Mouse (Mus musculus) bone marrow, adult 2 months (tissue): Measurements from ENCODE around the gene Ifnar2. TPM values are rescaled to one million over a fixed set of nuclear protein-coding genes. Genes with fewer than 3 reads are reported as not detected.

Source experiments
- H3K27ac ChIP-seq: fragments of 200-500 bp; 2 replicates; pipeline ENCODE4 v1.5.1; 2012; ENCODE audit warnings: low read depth, mild to moderate bottlenecking, control low read depth, inconsistent platforms, low read length; ENCODE audit not compliant: control insufficient read depth, poor library complexity, insufficient read depth
- H3K4me1 ChIP-seq: fragments of 200-500 bp; 2 replicates; pipeline ENCODE4 v1.6.1; 2011; ENCODE audit warnings: low read length; ENCODE audit not compliant: control insufficient read depth, insufficient read depth
- H3K4me3 ChIP-seq: fragments of 200-500 bp; replicated peaks from 2 replicates; pipeline ENCODE3; 2011; ENCODE audit warnings: mild to moderate bottlenecking, low read depth, low read length, control low read depth; ENCODE audit not compliant: control insufficient read depth
- CTCF ChIP-seq: fragments of 200-500 bp; IDR thresholded peaks from 2 replicates; pipeline ENCODE4 v1.5.1; 2011; ENCODE audit warnings: low read length, control low read depth; ENCODE audit not compliant: control insufficient read depth, insufficient read depth
- POLR2A ChIP-seq: fragments of 200-500 bp; IDR thresholded peaks from 2 replicates; pipeline ENCODE4 v1.6.1; 2011; ENCODE audit warnings: low read depth, mild to moderate bottlenecking, control low read depth, low read length, borderline replicate concordance; ENCODE audit not compliant: control insufficient read depth
- WGBS: fragments of 180-500 bp; shearing (Covaris S2); methylation state at CpG from one replicate; pipeline ENCODE4 v1.1.7; 2018; 5-methylcytosine and 5-hydroxymethylcytosine counted together
- polyA plus RNA-seq: library from polyadenylated mRNA; stranded (reverse); fragments of >200 nt; gene quantifications from 2 replicates; pipeline ENCODE4 v1.2.4, GENCODE M21; 2011; ENCODE audit warnings: low replicate concordance; ENCODE audit not compliant: missing spikeins, insufficient read depth, insufficient read length

Ifnar2 gene
- polyA plus RNA-seq, 1 experiment = 41.1 TPM

DNA sequence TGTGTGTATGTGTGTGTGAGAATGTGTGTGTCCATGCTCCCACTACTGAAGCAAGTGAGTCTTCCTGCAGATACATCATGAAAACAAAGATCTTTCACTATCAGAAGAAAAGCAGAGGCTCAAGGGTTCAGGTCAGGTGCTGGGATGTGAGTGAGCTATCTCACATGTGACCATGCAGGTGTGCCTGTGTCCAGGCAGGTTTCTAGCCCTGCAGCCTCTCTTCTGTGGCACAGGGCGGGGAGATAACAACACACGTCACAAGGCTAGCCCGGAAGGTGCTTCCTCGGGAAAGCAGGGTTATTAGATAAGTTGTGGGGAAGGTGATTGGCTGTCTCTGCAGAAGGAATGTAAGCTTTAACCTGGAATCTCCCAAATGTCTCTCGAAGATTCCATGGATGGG, 7.6 kb downstream of the Ifnar2 start:
- 60% methylated on average over 5 of the region's 5 CpGs for WGBS
- TF ChIP-seq CTCF (no peak), POLR2A (no peak)
- Histone ChIP-seq H3K27ac (no peak overlapping the region), H3K4me1 (peaks cover 2% of the 10 kb centered on the region; the same call in 1 of the 2 replicates), H3K4me3 (no peak overlapping the region)

- WGBS = 91% methylated on average over 4 of the region's 4 CpGs
- Histone ChIP-seq H3K4me1 (peaks cover 2% of the 10 kb centered on the region; the same call in 1 of the 2 replicates), H3K4me3 (no peak overlapping the region), H3K27ac (no peak overlapping the region)
- no peak for TF ChIP-seq POLR2A
- no peak for TF ChIP-seq CTCF
Measured at GRCm38 (mm10) chr16:91381606-91382005, 9.0 kb downstream of the Ifnar2 start.

DNA sequence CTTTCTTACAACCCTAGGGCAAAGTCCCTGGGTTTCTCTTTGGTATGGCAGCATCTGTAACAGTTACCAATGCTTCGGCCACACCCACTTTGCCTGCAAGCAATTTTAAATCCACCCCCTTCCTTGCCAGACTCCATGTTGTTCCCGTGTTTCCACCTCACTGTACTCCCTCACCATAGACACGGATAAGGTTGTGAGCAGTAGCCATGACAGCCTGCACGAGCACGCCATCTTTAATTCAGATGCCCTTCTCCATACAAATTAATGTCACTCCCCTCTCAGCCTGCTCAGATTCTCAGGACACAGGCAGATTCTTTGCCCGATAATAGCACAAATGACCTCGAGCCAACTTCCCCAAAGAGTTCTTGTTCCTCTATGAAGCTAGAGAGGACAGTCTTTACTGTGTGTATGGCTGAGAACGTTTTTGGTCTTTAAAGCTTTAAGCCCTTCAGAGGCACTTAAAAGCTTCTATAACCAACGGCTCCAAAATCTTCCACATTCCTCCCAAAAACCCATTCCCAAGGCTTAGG, 9.7 kb downstream of the Ifnar2 start:
- no peak overlapping the region for H3K27ac ChIP-seq

DNA sequence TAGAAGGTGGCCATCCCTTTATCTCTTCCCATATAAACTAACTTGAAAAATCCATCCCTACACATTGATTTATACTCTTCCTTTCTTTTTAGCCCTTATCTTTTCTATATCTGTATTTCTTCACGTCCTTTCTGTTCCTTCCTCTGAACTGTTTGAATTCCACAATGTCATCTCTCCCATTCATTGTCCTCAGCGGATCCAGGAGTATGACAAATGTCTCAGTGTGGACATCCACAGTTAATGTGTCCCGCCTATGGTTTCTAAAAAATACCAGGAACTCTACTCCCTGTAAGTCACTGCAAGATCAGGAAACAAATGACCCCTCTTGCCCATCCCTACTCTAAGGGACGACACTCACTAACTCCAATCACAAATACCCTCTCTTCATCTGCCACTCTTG, 11.6 kb downstream of the Ifnar2 start:
- TF ChIP-seq CTCF (no peak), POLR2A (no peak)
- 85% methylated on average over 4 of the region's 4 CpGs for WGBS
- Histone ChIP-seq H3K27ac (no peak overlapping the region), H3K4me1 (peaks cover 2% of the 10 kb centered on the region; the same call in 1 of the 2 replicates), H3K4me3 (no peak overlapping the region)

More for the DNA sequence above, 9.7 kb downstream of the Ifnar2 start:
- 44% methylated on average over 9 of the region's 9 CpGs for WGBS
- TF ChIP-seq CTCF (no peak), POLR2A (no peak)
- peaks cover 2% of the 10 kb centered on the region; the same call in 1 of the 2 replicates for H3K4me1 ChIP-seq
- no peak overlapping the region for H3K4me3 ChIP-seq

- Histone ChIP-seq H3K4me3 (no peak overlapping the region), H3K4me1 (peaks cover 2% of the 10 kb centered on the region; the same call in 1 of the 2 replicates), H3K27ac (no peak overlapping the region)
- TF ChIP-seq POLR2A = no peak
- TF ChIP-seq CTCF = no peak
- 66% methylated on average over 10 of the region's 10 CpGs for WGBS
Measured at GRCm38 (mm10) chr16:91385621-91386020, 13.0 kb downstream of the Ifnar2 start.

- Histone ChIP-seq H3K27ac (peak overlapping the region; percentile 25; the same call in 1 of the 2 replicates), H3K4me3 (no peak overlapping the region), H3K4me1 (peaks cover 2% of the 10 kb centered on the region; the same call in 1 of the 2 replicates)
- WGBS = 63% methylated on average over 10 of the region's 10 CpGs
- TF ChIP-seq CTCF = no peak
- TF ChIP-seq POLR2A = no peak
Measured at GRCm38 (mm10) chr16:91386419-91387120, 14.0 kb downstream of the Ifnar2 start.

DNA sequence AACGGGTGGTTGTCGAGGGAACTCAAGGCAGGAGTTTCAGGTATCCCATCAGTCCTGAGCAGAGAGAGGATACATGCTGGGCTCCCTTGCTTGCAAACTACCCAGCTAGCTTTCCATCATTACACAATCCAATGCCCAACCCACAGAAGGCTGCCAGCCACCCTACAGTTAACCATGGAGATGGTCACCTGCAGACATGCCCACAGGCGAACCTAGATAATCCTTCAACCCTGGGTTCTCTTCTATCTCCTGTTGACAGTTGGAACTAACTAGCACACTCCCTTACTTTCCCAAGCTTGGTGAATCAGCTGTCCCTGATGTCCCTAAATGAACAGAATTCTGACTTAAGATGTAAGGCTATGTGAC, 14.5 kb downstream of the Ifnar2 start:
- H3K27ac ChIP-seq = 0 out of 2 replicates have a peak overlapping the region, but pooled peaks have one; percentile 19
- H3K4me1 ChIP-seq = peaks cover 2% of the 10 kb centered on the region; the same call in 1 of the 2 replicates
- no peak overlapping the region for H3K4me3 ChIP-seq
- WGBS = 41% methylated on average over 3 of the region's 3 CpGs
- TF ChIP-seq POLR2A (no peak), CTCF (no peak)

- TF ChIP-seq CTCF (peak; percentile 67), POLR2A (no peak)
- H3K27ac ChIP-seq = no peak overlapping the region
- H3K4me3 ChIP-seq = no peak overlapping the region
- H3K4me1 ChIP-seq = no peaks in the 10 kb centered on the region
- 88% methylated on average over 4 of the region's 4 CpGs for WGBS
Measured at GRCm38 (mm10) chr16:91390100-91390499, 17.5 kb downstream of the Ifnar2 start.
